9 mouse cellular contexts compared by ENCODE assay signal in the genomic region with DNA sequence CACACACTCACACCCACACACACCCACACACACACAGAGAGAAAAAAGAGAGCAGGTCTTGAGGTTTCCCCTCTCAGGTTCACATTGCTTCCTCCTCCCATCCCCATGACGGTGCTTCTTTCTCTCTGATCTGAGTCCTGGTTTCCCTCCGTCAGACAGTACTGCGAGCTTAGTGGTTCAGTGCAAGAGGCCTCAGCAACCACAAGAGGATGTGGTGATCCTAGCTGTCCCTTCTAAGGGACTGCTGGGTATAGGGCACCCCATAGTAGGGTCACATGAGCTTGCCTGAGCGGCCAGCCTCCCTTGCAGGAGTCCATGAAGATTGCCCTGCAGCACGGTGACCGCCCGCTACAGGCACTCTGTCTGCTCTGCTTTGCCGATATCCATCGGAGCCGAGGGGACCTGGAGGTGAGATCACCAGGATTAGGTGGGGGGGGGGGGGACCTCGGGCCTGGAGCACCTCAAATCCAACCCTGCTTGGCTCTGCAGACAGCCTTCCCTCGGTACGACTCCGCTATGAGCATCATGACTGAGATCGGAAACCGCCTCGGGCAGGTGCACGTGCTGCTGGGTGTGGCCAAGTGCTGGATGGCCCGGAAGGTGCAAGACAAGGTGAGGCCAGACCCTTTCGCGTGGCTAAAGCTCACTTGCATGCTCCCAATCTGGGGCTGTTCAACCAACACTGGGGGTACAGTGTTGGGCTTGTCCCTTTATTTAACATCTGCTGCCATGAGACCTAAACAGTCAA. TPM values are rescaled to one million over a fixed set of nuclear protein-coding genes. Genes with fewer than 3 reads are reported as not detected.
DNase-seq lines count a peak whose midpoint lies in the region; ATAC-seq lines count a peak whose summit lies in the region.
"Had no signal": no experiment of that assay in that cellular context is flagged by ENCODE, and none has a peak within 500 bp of the region (broad histone marks: within the 10 kb centered on the region; RNA-seq: fewer than 3 reads in every experiment).

No protein-coding gene starts in this region.

- whole genome bisulfite sequencing in liver, embryonic 13.5 days (ENCODE audit: insufficient replicate concordance): 40% methylated on average over 21 of the region's 21 CpGs

- H3K9me3 ChIP-seq in liver, embryonic 13.5 days (replicated peaks): no peaks in the 10 kb centered on the region
- H3K9me3 ChIP-seq: limb, embryonic 12.5 days had no signal

- no peaks in the 10 kb centered on the region for H3K27me3 ChIP-seq in liver, embryonic 13.5 days
- H3K27me3 ChIP-seq: limb, embryonic 12.5 days had no signal

- H3K27ac ChIP-seq in liver, embryonic 13.5 days: no peak overlapping the region
- H3K27ac ChIP-seq: limb, embryonic 12.5 days had no signal

- H3K4me3 ChIP-seq in liver, embryonic 13.5 days (replicated peaks): no peak overlapping the region
- H3K4me3 ChIP-seq: limb, embryonic 12.5 days had no signal

- H3K4me1 ChIP-seq in liver, embryonic 13.5 days (replicated peaks): peaks cover 41% of the 10 kb centered on the region

- DNase-seq in lung, postnatal 36 days: peak; percentile 20
- no peak for DNase-seq in lung, postnatal 25 days (ENCODE audit: low spot score)
- peak; percentile 74 for DNase-seq in T-cell, adult 2 months (ENCODE audit: low spot score)
- no peak for DNase-seq in liver, embryonic 13.5 days
- DNase-seq in thymus, postnatal 0 days (ENCODE audit: low spot score): peak; percentile 79
- DNase-seq in adipocyte (ENCODE audit: low spot score): no peak
- no peak for DNase-seq in heart, postnatal 25 days (ENCODE audit: low spot score)
- DNase-seq: heart, postnatal 36 days had no signal

- ATAC-seq in liver, embryonic 13.5 days (ENCODE audit: low read depth): peak; percentile 54

- intact Hi-C loops in heart, postnatal 25 days (cut with DNase I): no loop called here

- H3K36me3 ChIP-seq in liver, embryonic 13.5 days: no peaks in the 10 kb centered on the region
- H3K36me3 ChIP-seq: limb, embryonic 12.5 days had no signal

- H3K9ac ChIP-seq in liver, embryonic 13.5 days: no peak overlapping the region
- H3K9ac ChIP-seq: limb, embryonic 12.5 days had no signal

- peak overlapping the region; percentile 11; the same call in 1 of the 2 replicates for H3K4me2 ChIP-seq in liver, embryonic 13.5 days
- H3K4me2 ChIP-seq: limb, embryonic 12.5 days had no signal

RNA-seq across cellular contexts. Expression of a gene that starts 7.4 kb away (rescaled TPM):
- 0.69 and 1.00 TPM in 2 replicates for polyA plus RNA-seq in liver, embryonic 13.5 days (2015; fragmentation: Nextera tagmentation; extraction: Ambion mirVana)
- 8.3 TPM in 2 replicates for polyA plus RNA-seq in thymus, postnatal 0 days (2015; fragmentation: Nextera tagmentation; extraction: Ambion mirVana)
- total RNA-seq in heart, postnatal 25 days (2021): 10 to 100 TPM; 16.4 to 16.7 TPM

RNA-seq across cellular contexts. Expression of a gene that starts 11.0 kb away (rescaled TPM):
- 188 and 213 TPM in 2 replicates for polyA plus RNA-seq in liver, embryonic 13.5 days (2015; fragmentation: Nextera tagmentation; extraction: Ambion mirVana)
- 302 and 307 TPM in 2 replicates for polyA plus RNA-seq in thymus, postnatal 0 days (2015; fragmentation: Nextera tagmentation; extraction: Ambion mirVana)
- total RNA-seq in heart, postnatal 25 days (2021): 100 to 1,000 TPM; 209 to 241 TPM

RNA-seq across cellular contexts. Expression of a gene that starts 27.4 kb away (rescaled TPM):
- polyA plus RNA-seq in liver, embryonic 13.5 days (2015; fragmentation: Nextera tagmentation; extraction: Ambion mirVana): 10.6 and 10.9 TPM in 2 replicates
- 15.1 and 16.4 TPM in 2 replicates for polyA plus RNA-seq in thymus, postnatal 0 days (2015; fragmentation: Nextera tagmentation; extraction: Ambion mirVana)
- total RNA-seq in heart, postnatal 25 days (2021): 10 to 100 TPM; 22.9 to 28.2 TPM

RNA-seq across cellular contexts. Expression of a gene that starts 39.4 kb away (rescaled TPM):
- polyA plus RNA-seq in liver, embryonic 13.5 days (2015; fragmentation: Nextera tagmentation; extraction: Ambion mirVana): 14.1 and 15.1 TPM in 2 replicates
- polyA plus RNA-seq in thymus, postnatal 0 days (2015; fragmentation: Nextera tagmentation; extraction: Ambion mirVana): 13.8 and 14.0 TPM in 2 replicates
- total RNA-seq in heart, postnatal 25 days (2021): 1 to 10 TPM; 3.7 to 4.3 TPM

Comparison
In these comparisons a context has a peak if more than half of its experiments do, and no peak if none do; other contexts are left out.
1. DNase-seq: peak in lung, postnatal 36 days (single experiment), T-cell, adult 2 months (single experiment) and thymus, postnatal 0 days (single experiment); none in lung, postnatal 25 days (single experiment), liver, embryonic 13.5 days (single experiment), adipocyte (single experiment) and heart, postnatal 25 days (single experiment).